Mouse (Mus musculus) midbrain, embryonic 11.5 days (tissue): ENCODE measurements around the gene Eea1. TPM values are rescaled to one million over a fixed set of nuclear protein-coding genes. Genes with fewer than 3 reads are reported as not detected.

Experiments
- ATAC-seq: fragments of 200-750 bp; cut with Nextera tagmentation; 2 replicates; pipeline ENCODE4 v1.8.0; 2017; ENCODE audit warnings: moderate TSS enrichment, moderate library complexity; ENCODE audit not compliant: low FRiP score
- DNase-seq: peaks from one replicate; pipeline ENCODE4 v3.0.0; 2015; ENCODE audit warnings: low spot score; ENCODE audit errors: missing footprints
- H3K27ac ChIP-seq: fragments of 300-500 bp; sonication (generic); 2 replicates; pipeline ENCODE4 v1.5.1; 2014; ENCODE audit warnings: low read depth, low read length
- H3K27me3 ChIP-seq: fragments of 300-500 bp; sonication (generic); 2 replicates; pipeline ENCODE4 v1.6.1; 2014; ENCODE audit warnings: mild to moderate bottlenecking, low read length, moderate library complexity, mixed read lengths; ENCODE audit not compliant: control insufficient read depth, insufficient read depth
- H3K36me3 ChIP-seq: fragments of 300-500 bp; sonication (generic); 2 replicates; pipeline ENCODE4 v1.6.1; 2014; ENCODE audit warnings: mild to moderate bottlenecking, low read length, moderate library complexity, mixed read lengths; ENCODE audit not compliant: control insufficient read depth, insufficient read depth
- H3K4me1 ChIP-seq: fragments of 300-500 bp; sonication (generic); 2 replicates; pipeline ENCODE4 v1.6.1; 2014; ENCODE audit warnings: low read length; ENCODE audit not compliant: control insufficient read depth, insufficient read depth
- H3K4me2 ChIP-seq: fragments of 300-500 bp; sonication (generic); 2 replicates; pipeline ENCODE4 v1.6.1; 2014; ENCODE audit warnings: mild to moderate bottlenecking, moderate library complexity
- H3K4me3 ChIP-seq: fragments of 300-500 bp; sonication (generic); 2 replicates; pipeline ENCODE4 v1.5.1; 2014; ENCODE audit warnings: low read depth, low read length
- H3K9ac ChIP-seq: fragments of 300-500 bp; sonication (generic); 2 replicates; pipeline ENCODE4 v1.6.1; 2014; ENCODE audit warnings: low read length
- H3K9me3 ChIP-seq: fragments of 300-500 bp; sonication (generic); 2 replicates; pipeline ENCODE4 v1.6.1; 2016; ENCODE audit warnings: low read length; ENCODE audit not compliant: control insufficient read depth
- WGBS: fragments of 180-500 bp; shearing (Covaris S2); extraction: QIAGEN DNeasy Blood & Tissue Kit; methylation state at CpG from one replicate; pipeline ENCODE4 v1.1.7; 2014; 5-methylcytosine and 5-hydroxymethylcytosine counted together
- polyA plus RNA-seq: library from polyadenylated mRNA; unstranded; fragments of >200 nt; fragmentation: Nextera tagmentation; extraction: Ambion mirVana; gene quantifications from 2 replicates; pipeline ENCODE4 v1.2.1, GENCODE M21; 2014

Gene Eea1
- polyA plus RNA-seq, 1 experiment from 2014 or later: 14.7 TPM

GRCm38 (mm10) chr10:95971341-95971740, 30.9 kb downstream of the Eea1 start:
- no peak overlapping the region for H3K27ac ChIP-seq
- H3K4me1 ChIP-seq: no peaks in the 10 kb centered on the region
- H3K4me3 ChIP-seq: no peak overlapping the region
- no peak for ATAC-seq
- H3K36me3 ChIP-seq: no peaks in the 10 kb centered on the region
- no peaks in the 10 kb centered on the region for H3K9me3 ChIP-seq
- H3K27me3 ChIP-seq: no peaks in the 10 kb centered on the region
- no peak overlapping the region for H3K9ac ChIP-seq
- DNase-seq: no peak
- H3K4me2 ChIP-seq: no peak overlapping the region
- WGBS: 91% methylated on average over 4 of the region's 4 CpGs

GRCm38 (mm10) chr10:95971942-95972341, 31.5 kb downstream of the Eea1 start:
- no peak for DNase-seq
- Histone ChIP-seq H3K4me1 (no peaks in the 10 kb centered on the region), H3K9ac (no peak overlapping the region), H3K9me3 (no peaks in the 10 kb centered on the region), H3K4me3 (no peak overlapping the region), H3K27me3 (no peaks in the 10 kb centered on the region), H3K4me2 (no peak overlapping the region), H3K36me3 (no peaks in the 10 kb centered on the region), H3K27ac (no peak overlapping the region)
- 95% methylated on average over 3 of the region's 3 CpGs for WGBS
- no peak for ATAC-seq

- no peaks in the 10 kb centered on the region for H3K36me3 ChIP-seq
- no peak overlapping the region for H3K9ac ChIP-seq
- H3K27me3 ChIP-seq: no peaks in the 10 kb centered on the region
- no peak for ATAC-seq
- H3K27ac ChIP-seq: no peak overlapping the region
- no peak overlapping the region for H3K4me3 ChIP-seq
- no peak for DNase-seq
- 96% methylated on average over 3 of the region's 3 CpGs for WGBS
- no peak overlapping the region for H3K4me2 ChIP-seq
- no peaks in the 10 kb centered on the region for H3K9me3 ChIP-seq
- no peaks in the 10 kb centered on the region for H3K4me1 ChIP-seq
These were observed 34.0 kb downstream of the Eea1 start for GRCm38 (mm10) chr10:95974462-95974861.

GRCm38 (mm10) chr10:95976798-95977197, 36.3 kb downstream of the Eea1 start:
- no peaks in the 10 kb centered on the region for H3K36me3 ChIP-seq
- no peaks in the 10 kb centered on the region for H3K4me1 ChIP-seq
- no peak overlapping the region for H3K27ac ChIP-seq
- H3K27me3 ChIP-seq: no peaks in the 10 kb centered on the region
- 94% methylated on average over 2 of the region's 2 CpGs for WGBS
- ATAC-seq: no peak
- no peak overlapping the region for H3K4me3 ChIP-seq
- H3K9me3 ChIP-seq: no peaks in the 10 kb centered on the region
- H3K4me2 ChIP-seq: no peak overlapping the region
- no peak overlapping the region for H3K9ac ChIP-seq
- DNase-seq: no peak

- 94% methylated on average over 1 of the region's 1 CpGs for WGBS
- ATAC-seq: no peak
These were observed 49.3 kb downstream of the Eea1 start for GRCm38 (mm10) chr10:95989731-95990130.

GRCm38 (mm10) chr10:95991176-95991575, 50.7 kb downstream of the Eea1 start:
- no peak overlapping the region for H3K4me2 ChIP-seq
- H3K36me3 ChIP-seq: no peaks in the 10 kb centered on the region
- DNase-seq: no peak
- H3K9me3 ChIP-seq: no peaks in the 10 kb centered on the region
- ATAC-seq: no peak
- H3K27me3 ChIP-seq: no peaks in the 10 kb centered on the region
- no peak overlapping the region for H3K4me3 ChIP-seq
- H3K4me1 ChIP-seq: no peaks in the 10 kb centered on the region
- no peak overlapping the region for H3K27ac ChIP-seq
- H3K9ac ChIP-seq: no peak overlapping the region
- WGBS: 78% methylated on average over 1 of the region's 1 CpGs

More at GRCm38 (mm10) chr10:95989731-95990130, 49.3 kb downstream of the Eea1 start:
- no peak for DNase-seq
- Histone ChIP-seq H3K36me3 (no peaks in the 10 kb centered on the region), H3K27ac (no peak overlapping the region), H3K9me3 (no peaks in the 10 kb centered on the region), H3K27me3 (no peaks in the 10 kb centered on the region), H3K9ac (no peak overlapping the region), H3K4me2 (no peak overlapping the region), H3K4me1 (no peaks in the 10 kb centered on the region), H3K4me3 (no peak overlapping the region)

GRCm38 (mm10) chr10:96000904-96001303, 60.5 kb downstream of the Eea1 start:
- WGBS: 72% methylated on average over 5 of the region's 5 CpGs

GRCm38 (mm10) chr10:96015738-96016137, 75.3 kb downstream of the Eea1 start:
- 0 out of 2 replicates have a peak, but pooled peaks cover 3% of the 10 kb centered on the region for H3K36me3 ChIP-seq
- H3K4me2 ChIP-seq: no peak overlapping the region
- no peak overlapping the region for H3K9ac ChIP-seq
- ATAC-seq (no peak), DNase-seq (no peak)
- H3K9me3 ChIP-seq: no peaks in the 10 kb centered on the region
- no peak overlapping the region for H3K27ac ChIP-seq
- no peak overlapping the region for H3K4me3 ChIP-seq
- H3K4me1 ChIP-seq: no peaks in the 10 kb centered on the region
- no peaks in the 10 kb centered on the region for H3K27me3 ChIP-seq

More at GRCm38 (mm10) chr10:96000904-96001303, 60.5 kb downstream of the Eea1 start:
- no peak for DNase-seq
- Histone ChIP-seq H3K36me3 (no peaks in the 10 kb centered on the region), H3K4me2 (no peak overlapping the region), H3K9ac (no peak overlapping the region), H3K9me3 (no peaks in the 10 kb centered on the region), H3K4me3 (no peak overlapping the region), H3K27ac (no peak overlapping the region), H3K27me3 (no peaks in the 10 kb centered on the region), H3K4me1 (no peaks in the 10 kb centered on the region)
- no peak for ATAC-seq

GRCm38 (mm10) chr10:96017418-96017817, 77.0 kb downstream of the Eea1 start:
- H3K9me3 ChIP-seq: no peaks in the 10 kb centered on the region
- ATAC-seq: no peak
- 89% methylated on average over 2 of the region's 2 CpGs for WGBS
- no peaks in the 10 kb centered on the region for H3K27me3 ChIP-seq
- no peak for DNase-seq
- H3K36me3 ChIP-seq: no peaks in the 10 kb centered on the region
- H3K4me3 ChIP-seq: no peak overlapping the region
- no peak overlapping the region for H3K4me2 ChIP-seq
- H3K4me1 ChIP-seq: no peaks in the 10 kb centered on the region
- H3K27ac ChIP-seq: no peak overlapping the region
- H3K9ac ChIP-seq: no peak overlapping the region
